Mouse (Mus musculus): ENCODE measurements at regions not wholly inside any gene's neighbourhood (a gene's known extent, or its start where the extent isn't known, plus 50 kb on each side); places are given as distances from the start of the nearest gene placed in this dataset.

DNA sequence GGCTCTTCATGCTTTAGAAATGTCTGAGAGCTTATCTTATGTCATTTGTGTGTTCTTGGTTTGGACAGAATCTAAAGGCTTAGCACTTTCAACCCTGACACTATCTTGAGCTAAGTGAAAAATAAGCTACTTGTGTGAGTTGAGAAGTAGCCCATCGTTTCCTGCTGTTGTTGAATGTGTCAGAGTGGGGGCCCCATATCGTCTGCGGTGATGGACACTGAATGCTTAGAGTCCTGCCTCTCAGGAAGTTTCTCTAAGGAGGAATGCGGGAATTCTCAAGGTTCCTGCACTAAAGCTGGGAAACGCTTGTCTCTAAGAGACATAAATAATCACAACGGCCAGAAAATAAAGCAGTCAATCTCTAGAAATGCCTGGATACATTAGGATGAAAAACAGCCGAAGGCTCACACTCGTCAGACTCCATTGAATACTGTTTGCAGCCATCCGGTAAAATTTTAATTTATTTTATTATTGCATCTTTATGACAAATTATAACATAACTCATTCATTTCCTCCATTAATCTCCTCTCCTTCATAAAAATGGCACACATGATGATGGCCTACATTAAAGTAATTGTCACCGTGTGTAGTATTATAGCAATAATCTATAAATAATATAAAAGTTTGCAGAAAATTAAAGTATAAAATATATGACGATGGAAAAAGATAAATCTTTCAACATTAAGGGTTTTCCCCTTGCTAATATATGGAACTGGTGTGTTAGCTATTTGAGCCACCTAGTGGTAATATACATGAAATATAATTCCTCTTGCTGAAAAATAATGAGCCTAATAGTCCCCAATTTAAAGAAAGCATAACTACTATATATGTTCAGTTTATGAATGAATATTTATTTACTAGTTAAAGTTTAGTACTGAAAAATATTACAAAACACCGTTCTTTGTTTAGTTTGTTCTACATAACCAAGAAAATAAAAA, 75.6 kb downstream of the Otud1 start:
- H3K27ac ChIP-seq (replicated peaks; ENCODE audit: low read depth, low read length) = no peak overlapping the region
- no peak for TF ChIP-seq POLR2A (IDR thresholded peaks at IDR 0.05; ENCODE audit: borderline replicate concordance, extremely low read depth, insufficient read depth, insufficient read length)
- no peak overlapping the region for H3K4me2 ChIP-seq (replicated peaks; ENCODE audit: low read depth, low read length, severe bottlenecking)
- H3K4me1 ChIP-seq (ENCODE audit: control insufficient read depth, insufficient read depth, low read length) = no peaks in the 10 kb centered on the region
- WGBS = 48% methylated on average over 12 of the region's 12 CpGs
- ATAC-seq (ENCODE audit: low FRiP score, low read depth) (no peak), DNase-seq (ENCODE audit: low spot score) (no peak)
- H3K9me3 ChIP-seq (ENCODE audit: control insufficient read depth, low read length) = no peaks in the 10 kb centered on the region
- no peaks in the 10 kb centered on the region for H3K27me3 ChIP-seq (ENCODE audit: control insufficient read depth, insufficient read depth, low read length)
- H3K9ac ChIP-seq (ENCODE audit: low read depth, low read length, severe bottlenecking) = no peak overlapping the region
- no peak overlapping the region for H3K4me3 ChIP-seq (replicated peaks; ENCODE audit: low read length)
- H3K36me3 ChIP-seq (ENCODE audit: control insufficient read depth, insufficient read depth, low read length) = no peaks in the 10 kb centered on the region

- H3K27me3 ChIP-seq (ENCODE audit: control insufficient read depth, insufficient read depth, low read length) = no peaks in the 10 kb centered on the region
- no peak overlapping the region for H3K4me3 ChIP-seq (replicated peaks; ENCODE audit: low read length)
- no peak overlapping the region for H3K27ac ChIP-seq (replicated peaks; ENCODE audit: low read depth, low read length)
- DNase-seq (ENCODE audit: low spot score) = no peak
- no peaks in the 10 kb centered on the region for H3K9me3 ChIP-seq (ENCODE audit: control insufficient read depth, low read length)
- H3K36me3 ChIP-seq (ENCODE audit: control insufficient read depth, insufficient read depth, low read length) = no peaks in the 10 kb centered on the region
- H3K4me2 ChIP-seq (replicated peaks; ENCODE audit: low read depth, low read length, severe bottlenecking) = no peak overlapping the region
- no peaks in the 10 kb centered on the region for H3K4me1 ChIP-seq (ENCODE audit: control insufficient read depth, insufficient read depth, low read length)
- WGBS = 62% methylated on average over 12 of the region's 12 CpGs
- TF ChIP-seq POLR2A (IDR thresholded peaks at IDR 0.05; ENCODE audit: borderline replicate concordance, extremely low read depth, insufficient read depth, insufficient read length) = no peak
- ATAC-seq (ENCODE audit: low FRiP score, low read depth) = no peak
- no peak overlapping the region for H3K9ac ChIP-seq (ENCODE audit: low read depth, low read length, severe bottlenecking)
Measured at GRCm38 (mm10) chr2:19734164-19734870, 76.8 kb downstream of the Otud1 start.

- H3K36me3 ChIP-seq (ENCODE audit: control insufficient read depth, insufficient read depth, low read length) = no peaks in the 10 kb centered on the region
- H3K9ac ChIP-seq (ENCODE audit: low read depth, low read length, severe bottlenecking) = no peak overlapping the region
- DNase-seq (ENCODE audit: low spot score) (no peak), ATAC-seq (ENCODE audit: low FRiP score, low read depth) (no peak)
- no peaks in the 10 kb centered on the region for H3K4me1 ChIP-seq (ENCODE audit: control insufficient read depth, insufficient read depth, low read length)
- H3K9me3 ChIP-seq (ENCODE audit: control insufficient read depth, low read length) = 0 out of 2 replicates have a peak, but pooled peaks cover 4% of the 10 kb centered on the region
- no peak overlapping the region for H3K27ac ChIP-seq (replicated peaks; ENCODE audit: low read depth, low read length)
- TF ChIP-seq POLR2A (IDR thresholded peaks at IDR 0.05; ENCODE audit: borderline replicate concordance, extremely low read depth, insufficient read depth, insufficient read length) = no peak
- no peak overlapping the region for H3K4me2 ChIP-seq (replicated peaks; ENCODE audit: low read depth, low read length, severe bottlenecking)
- no peak overlapping the region for H3K4me3 ChIP-seq (replicated peaks; ENCODE audit: low read length)
- no peaks in the 10 kb centered on the region for H3K27me3 ChIP-seq (ENCODE audit: control insufficient read depth, insufficient read depth, low read length)
Measured at GRCm38 (mm10) chr2:19741508-19741907, 84.0 kb downstream of the Otud1 start.

GRCm38 (mm10) chr2:19743467-19743866, 85.9 kb downstream of the Otud1 start:
- Histone ChIP-seq H3K27ac (replicated peaks; ENCODE audit: low read depth, low read length) (no peak overlapping the region), H3K9me3 (ENCODE audit: control insufficient read depth, low read length) (0 out of 2 replicates have a peak, but pooled peaks cover 4% of the 10 kb centered on the region), H3K4me1 (ENCODE audit: control insufficient read depth, insufficient read depth, low read length) (no peaks in the 10 kb centered on the region), H3K4me3 (replicated peaks; ENCODE audit: low read length) (no peak overlapping the region), H3K9ac (ENCODE audit: low read depth, low read length, severe bottlenecking) (no peak overlapping the region), H3K27me3 (ENCODE audit: control insufficient read depth, insufficient read depth, low read length) (no peaks in the 10 kb centered on the region), H3K36me3 (ENCODE audit: control insufficient read depth, insufficient read depth, low read length) (no peaks in the 10 kb centered on the region), H3K4me2 (replicated peaks; ENCODE audit: low read depth, low read length, severe bottlenecking) (no peak overlapping the region)
- DNase-seq (ENCODE audit: low spot score) (no peak), ATAC-seq (ENCODE audit: low FRiP score, low read depth) (no peak)
- 52% methylated on average over 4 of the region's 4 CpGs for WGBS
- TF ChIP-seq POLR2A (IDR thresholded peaks at IDR 0.05; ENCODE audit: borderline replicate concordance, extremely low read depth, insufficient read depth, insufficient read length) = no peak

DNA sequence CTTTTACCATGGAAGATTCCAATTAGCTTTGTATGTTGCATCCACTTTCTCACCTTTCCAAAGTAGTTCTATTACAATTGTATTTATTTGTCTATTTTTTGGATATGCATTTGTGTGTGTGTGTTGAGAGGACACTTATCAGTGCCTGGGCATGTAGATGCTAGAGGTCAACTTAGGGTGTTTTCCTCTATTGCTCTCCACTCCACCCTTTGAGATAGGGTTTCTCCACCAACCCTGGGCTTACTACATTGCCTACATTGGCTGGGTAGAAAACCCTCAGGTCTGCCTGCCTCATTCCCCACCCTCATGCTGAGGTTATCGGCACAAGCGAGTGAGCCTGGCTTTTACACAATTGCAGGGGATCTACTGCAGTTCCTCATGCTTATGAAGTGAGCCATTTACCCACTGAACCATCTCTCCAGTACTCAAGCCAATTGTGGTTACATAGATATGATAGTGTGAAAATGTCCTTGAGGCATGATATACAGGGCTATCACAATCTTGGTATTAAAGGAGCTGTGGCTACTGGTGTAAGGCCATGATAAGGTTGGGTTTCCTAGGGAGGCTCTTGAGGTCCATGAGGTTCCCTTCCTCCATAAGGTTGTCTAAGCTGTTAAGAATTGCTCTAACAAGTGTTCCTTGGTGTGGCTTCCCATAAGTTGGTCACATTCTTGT, 87.6 kb downstream of the Otud1 start:
- Histone ChIP-seq H3K36me3 (ENCODE audit: control insufficient read depth, insufficient read depth, low read length) (no peaks in the 10 kb centered on the region), H3K27me3 (ENCODE audit: control insufficient read depth, insufficient read depth, low read length) (no peaks in the 10 kb centered on the region), H3K27ac (replicated peaks; ENCODE audit: low read depth, low read length) (no peak overlapping the region), H3K4me1 (ENCODE audit: control insufficient read depth, insufficient read depth, low read length) (no peaks in the 10 kb centered on the region), H3K9ac (ENCODE audit: low read depth, low read length, severe bottlenecking) (no peak overlapping the region), H3K4me3 (replicated peaks; ENCODE audit: low read length) (no peak overlapping the region), H3K9me3 (ENCODE audit: control insufficient read depth, low read length) (0 out of 2 replicates have a peak, but pooled peaks cover 4% of the 10 kb centered on the region), H3K4me2 (replicated peaks; ENCODE audit: low read depth, low read length, severe bottlenecking) (no peak overlapping the region)
- ATAC-seq (ENCODE audit: low FRiP score, low read depth) (no peak), DNase-seq (ENCODE audit: low spot score) (no peak)
- 97% methylated on average over 2 of the region's 2 CpGs for WGBS
- TF ChIP-seq POLR2A (IDR thresholded peaks at IDR 0.05; ENCODE audit: borderline replicate concordance, extremely low read depth, insufficient read depth, insufficient read length) = no peak
